Mouse (Mus musculus) erythroblast, embryonic 14.5 days (primary cell): ENCODE results near the gene Shmt2.

Experiments used
- GATA1 ChIP-seq: IDR thresholded peaks from 2 replicates; pipeline ENCODE4 v1.6.1; 2012; ENCODE audit warnings: low read length, inconsistent platforms, mixed read lengths
- TAL1 ChIP-seq: IDR thresholded peaks from 3 replicates; pipeline ENCODE4 v1.6.1; 2012; ENCODE audit warnings: low read length, inconsistent platforms, mixed read lengths

GRCm38 (mm10) chr10:127479131-127479530 lies 43.1 kb downstream of the Shmt2 start:
- TF ChIP-seq GATA1 (no peak), TAL1 (no peak)
